Mouse (Mus musculus) bone marrow macrophage, adult 2 months (primary cell): Measurements from ENCODE around the gene Arfgef2. TPM values are rescaled to one million over a fixed set of nuclear protein-coding genes. Genes with fewer than 3 reads are reported as not detected.

ENCODE experiments used
- H3K27ac ChIP-seq: 2 replicates; pipeline ENCODE4 v1.5.1; 2012; ENCODE audit warnings: low read depth, low read length; ENCODE audit not compliant: insufficient read depth
- H3K4me1 ChIP-seq: 2 replicates; pipeline ENCODE4 v1.6.1; 2012; ENCODE audit warnings: low read length; ENCODE audit not compliant: control insufficient read depth, insufficient read depth
- H3K4me3 ChIP-seq: 2 replicates; pipeline ENCODE4 v1.5.1; 2012; ENCODE audit warnings: mild to moderate bottlenecking, low read length, moderate library complexity; ENCODE audit not compliant: insufficient read depth
- CTCF ChIP-seq: IDR thresholded peaks from 2 replicates; pipeline ENCODE4 v1.5.1; 2012; ENCODE audit warnings: low read depth, mild to moderate bottlenecking, low read length, moderate library complexity
- POLR2A ChIP-seq: IDR thresholded peaks from 2 replicates; pipeline ENCODE4 v1.6.1; 2012; ENCODE audit warnings: mild to moderate bottlenecking, low read depth, low read length, borderline replicate concordance
- polyA plus RNA-seq: library from polyadenylated mRNA; stranded (reverse); fragments of >200 nt; gene quantifications from 2 replicates; pipeline ENCODE4 v1.2.4, GENCODE M21; 2012; ENCODE audit not compliant: missing spikeins, insufficient read depth, insufficient read length

Arfgef2 gene
- polyA plus RNA-seq, 1 experiment: 18.5 TPM

GRCm38 (mm10) chr2:166876331-166876730, 70.9 kb downstream of the Arfgef2 start:
- no peak for TF ChIP-seq CTCF
- TF ChIP-seq POLR2A: no peak
- H3K4me1 ChIP-seq: peaks cover 23% of the 10 kb centered on the region
- H3K27ac ChIP-seq: no peak overlapping the region
- no peak overlapping the region for H3K4me3 ChIP-seq

- no peak overlapping the region for H3K4me3 ChIP-seq
- no peaks in the 10 kb centered on the region for H3K4me1 ChIP-seq
- no peak overlapping the region for H3K27ac ChIP-seq
- TF ChIP-seq CTCF: no peak
These were observed 79.7 kb downstream of the Arfgef2 start for GRCm38 (mm10) chr2:166885066-166885465.

- TF ChIP-seq POLR2A (no peak), CTCF (no peak)
- Histone ChIP-seq H3K4me3 (no peak overlapping the region), H3K4me1 (no peaks in the 10 kb centered on the region), H3K27ac (no peak overlapping the region)
These were observed 80.2 kb downstream of the Arfgef2 start for GRCm38 (mm10) chr2:166885619-166886018.

- TF ChIP-seq POLR2A (no peak), CTCF (no peak)
- Histone ChIP-seq H3K4me3 (no peak overlapping the region), H3K4me1 (no peaks in the 10 kb centered on the region), H3K27ac (no peak overlapping the region)
These were observed 80.8 kb downstream of the Arfgef2 start for GRCm38 (mm10) chr2:166886231-166886630.

GRCm38 (mm10) chr2:166887816-166888215, 82.4 kb downstream of the Arfgef2 start:
- TF ChIP-seq CTCF (peak; percentile 39; the same call in 1 of the 2 replicates), POLR2A (no peak)
- Histone ChIP-seq H3K27ac (no peak overlapping the region), H3K4me3 (no peak overlapping the region)

GRCm38 (mm10) chr2:166891366-166891880, 86.0 kb downstream of the Arfgef2 start:
- H3K4me1 ChIP-seq: no peaks in the 10 kb centered on the region
- no peak for TF ChIP-seq CTCF
- TF ChIP-seq POLR2A: no peak
- H3K27ac ChIP-seq: no peak overlapping the region
- no peak overlapping the region for H3K4me3 ChIP-seq

More at GRCm38 (mm10) chr2:166887816-166888215, 82.4 kb downstream of the Arfgef2 start:
- H3K4me1 ChIP-seq: no peaks in the 10 kb centered on the region

- H3K27ac ChIP-seq: no peak overlapping the region
- TF ChIP-seq CTCF: no peak
- TF ChIP-seq POLR2A: no peak
- no peaks in the 10 kb centered on the region for H3K4me1 ChIP-seq
- H3K4me3 ChIP-seq: no peak overlapping the region
These were observed 86.8 kb downstream of the Arfgef2 start for GRCm38 (mm10) chr2:166892158-166892680.

- H3K27ac ChIP-seq: no peak overlapping the region
- no peak for TF ChIP-seq CTCF
- TF ChIP-seq POLR2A: no peak
- H3K4me1 ChIP-seq: no peaks in the 10 kb centered on the region
- H3K4me3 ChIP-seq: no peak overlapping the region
These were observed 87.6 kb downstream of the Arfgef2 start for GRCm38 (mm10) chr2:166893036-166893435.

GRCm38 (mm10) chr2:166896368-166896767, 91.0 kb downstream of the Arfgef2 start:
- no peak for TF ChIP-seq CTCF
- no peak for TF ChIP-seq POLR2A

GRCm38 (mm10) chr2:166896974-166897373, 91.6 kb downstream of the Arfgef2 start:
- Histone ChIP-seq H3K4me1 (peaks cover 9% of the 10 kb centered on the region), H3K27ac (no peak overlapping the region), H3K4me3 (no peak overlapping the region)
- no peak for TF ChIP-seq CTCF
- no peak for TF ChIP-seq POLR2A

More at GRCm38 (mm10) chr2:166896368-166896767, 91.0 kb downstream of the Arfgef2 start:
- Histone ChIP-seq H3K27ac (no peak overlapping the region), H3K4me3 (no peak overlapping the region), H3K4me1 (peaks cover 9% of the 10 kb centered on the region)

GRCm38 (mm10) chr2:166899161-166899560, 93.8 kb downstream of the Arfgef2 start:
- TF ChIP-seq CTCF: no peak
- TF ChIP-seq POLR2A: no peak
- H3K4me3 ChIP-seq: no peak overlapping the region
- H3K4me1 ChIP-seq: peaks cover 9% of the 10 kb centered on the region
- H3K27ac ChIP-seq: no peak overlapping the region
